Mouse (Mus musculus): ENCODE results near the gene Trpc7. TPM values are rescaled to one million over a fixed set of nuclear protein-coding genes. Genes with fewer than 3 reads are reported as not detected.

Trpc7 gene
- polyA plus RNA-seq (2012): not detected in 2 replicates

GRCm38 (mm10) chr13:56895893-56896292 is at the start of gene Trpc7:
Gene Trpc7 (minus strand): TSS chr13:56895993.
- Histone ChIP-seq H3K4me3 (replicated peaks) (no peak within 1 kb of the TSS), H3K4me1 (ENCODE audit: control insufficient read depth) (no peaks in the 10 kb centered on the region), H3K9me3 (ENCODE audit: control insufficient read depth, low read length) (peaks cover 13% of the 10 kb centered on the region), H3K36me3 (ENCODE audit: control insufficient read depth) (no peaks in the 10 kb centered on the region), H3K27me3 (ENCODE audit: control insufficient read depth) (no peaks in the 10 kb centered on the region)
- TF ChIP-seq GATA1 (IDR thresholded peaks at IDR 0.05; ENCODE audit: low read length) (no peak), TAL1 (IDR thresholded peaks at IDR 0.05; ENCODE audit: low read length) (no peak)

- TF ChIP-seq GATA1 (IDR thresholded peaks at IDR 0.05; ENCODE audit: low read length) (no peak), TAL1 (IDR thresholded peaks at IDR 0.05; ENCODE audit: low read length) (no peak)
- H3K27me3 ChIP-seq (ENCODE audit: control insufficient read depth): no peaks in the 10 kb centered on the region
- H3K4me3 ChIP-seq (replicated peaks): no peak overlapping the region
- H3K9me3 ChIP-seq (ENCODE audit: control insufficient read depth, low read length): peaks cover 34% of the 10 kb centered on the region
- H3K4me1 ChIP-seq (ENCODE audit: control insufficient read depth): no peaks in the 10 kb centered on the region
- no peaks in the 10 kb centered on the region for H3K36me3 ChIP-seq (ENCODE audit: control insufficient read depth)
Observed at GRCm38 (mm10) chr13:56939261-56939660, 43.5 kb upstream of the Trpc7 start.

DNA sequence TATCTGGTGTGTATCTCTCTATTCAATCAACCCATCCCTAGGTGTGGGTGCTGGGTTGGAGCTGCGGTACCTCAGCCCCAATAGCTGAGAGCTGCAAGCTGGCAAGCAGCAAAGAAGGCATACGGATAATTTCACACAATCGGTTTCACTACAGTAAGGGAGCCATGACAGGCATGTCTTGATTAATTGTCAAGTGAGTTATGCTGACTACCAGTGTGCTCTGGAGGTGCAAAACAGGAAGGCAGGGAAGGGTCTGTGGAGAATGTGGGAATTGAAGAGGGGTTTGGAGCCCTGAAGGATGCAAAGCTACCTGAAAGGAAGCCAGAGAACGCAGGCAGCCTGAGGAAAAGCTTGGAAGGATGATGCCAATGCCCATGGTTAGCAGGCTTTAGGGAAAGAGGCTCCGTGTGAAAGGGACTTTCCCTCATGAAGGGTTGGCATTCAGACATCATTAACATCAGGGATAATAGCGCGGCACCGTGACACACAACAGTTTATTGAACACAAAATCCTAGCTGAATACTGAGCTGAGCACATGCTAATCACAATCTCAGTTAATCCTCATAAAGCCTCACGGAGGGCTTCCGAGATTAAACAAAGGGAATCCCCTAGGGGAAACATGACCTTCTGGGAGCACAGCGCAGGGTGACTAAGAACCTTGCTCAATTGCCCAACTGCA is 38.2 kb upstream of the Trpc7 start:
- TF ChIP-seq GATA1 (IDR thresholded peaks at IDR 0.05; ENCODE audit: low read length) (no peak), TAL1 (IDR thresholded peaks at IDR 0.05; ENCODE audit: low read length) (no peak)
- H3K27me3 ChIP-seq (ENCODE audit: control insufficient read depth): no peaks in the 10 kb centered on the region

DNA sequence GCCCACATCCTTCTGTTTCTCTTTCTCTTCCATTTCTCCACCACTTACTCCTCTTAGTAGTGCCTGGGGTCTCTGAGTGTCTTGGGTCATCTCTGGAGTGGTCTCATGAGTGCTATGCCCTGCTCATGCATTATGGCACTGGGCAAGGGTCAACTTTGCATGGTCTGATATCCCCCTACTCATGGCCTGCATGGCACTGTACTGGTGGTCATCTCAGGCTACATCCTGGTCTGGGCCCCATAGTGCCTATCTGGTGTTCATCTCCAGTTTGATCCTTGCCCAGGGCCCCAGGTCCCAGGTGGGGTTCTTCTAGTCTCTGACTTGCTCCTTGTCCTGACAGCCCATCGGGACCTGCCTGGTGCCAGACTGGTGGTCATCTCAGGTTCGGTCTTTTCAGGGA is 34.6 kb upstream of the Trpc7 start:
- H3K9me3 ChIP-seq (ENCODE audit: control insufficient read depth, low read length): peaks cover 2% of the 10 kb centered on the region; the same call in 1 of the 2 replicates
- H3K4me3 ChIP-seq (replicated peaks): no peak overlapping the region
- no peaks in the 10 kb centered on the region for H3K27me3 ChIP-seq (ENCODE audit: control insufficient read depth)
- TF ChIP-seq TAL1 (IDR thresholded peaks at IDR 0.05; ENCODE audit: low read length): no peak
- no peak for TF ChIP-seq GATA1 (IDR thresholded peaks at IDR 0.05; ENCODE audit: low read length)
- H3K36me3 ChIP-seq (ENCODE audit: control insufficient read depth): no peaks in the 10 kb centered on the region
- no peaks in the 10 kb centered on the region for H3K4me1 ChIP-seq (ENCODE audit: control insufficient read depth)

More for the DNA sequence above, 38.2 kb upstream of the Trpc7 start:
- H3K9me3 ChIP-seq (ENCODE audit: control insufficient read depth, low read length): peaks cover 7% of the 10 kb centered on the region; the same call in 1 of the 2 replicates
- no peaks in the 10 kb centered on the region for H3K36me3 ChIP-seq (ENCODE audit: control insufficient read depth)
- H3K4me1 ChIP-seq (ENCODE audit: control insufficient read depth): no peaks in the 10 kb centered on the region
- H3K4me3 ChIP-seq (replicated peaks): no peak overlapping the region

- TF ChIP-seq TAL1 (IDR thresholded peaks at IDR 0.05; ENCODE audit: low read length) (no peak), GATA1 (IDR thresholded peaks at IDR 0.05; ENCODE audit: low read length) (no peak)
- H3K9me3 ChIP-seq (ENCODE audit: control insufficient read depth, low read length): no peaks in the 10 kb centered on the region
- no peaks in the 10 kb centered on the region for H3K36me3 ChIP-seq (ENCODE audit: control insufficient read depth)
- H3K4me3 ChIP-seq (replicated peaks): no peak overlapping the region
- H3K27me3 ChIP-seq (ENCODE audit: control insufficient read depth): no peaks in the 10 kb centered on the region
- H3K4me1 ChIP-seq (ENCODE audit: control insufficient read depth): no peaks in the 10 kb centered on the region
Observed at GRCm38 (mm10) chr13:56922976-56923375, 27.2 kb upstream of the Trpc7 start.

DNA sequence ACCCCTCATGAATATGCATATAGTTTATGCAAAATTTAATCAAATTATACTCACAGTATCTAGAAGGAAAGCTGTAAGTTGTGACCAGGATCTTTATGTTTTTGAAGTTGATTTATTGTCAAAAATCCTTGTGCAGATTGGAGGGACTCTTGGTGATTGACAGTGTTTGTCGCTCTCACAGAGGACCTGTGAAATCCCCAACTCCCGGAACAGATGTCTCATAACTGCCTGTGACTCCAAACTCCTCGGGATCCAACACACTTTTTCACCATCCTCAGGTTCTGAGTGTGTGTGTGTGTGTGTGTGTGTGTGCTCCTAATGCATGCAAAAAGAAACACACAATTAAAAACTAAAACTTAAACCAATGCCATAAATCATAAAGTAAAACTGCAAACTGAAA is 25.5 kb upstream of the Trpc7 start:
- Histone ChIP-seq H3K4me1 (ENCODE audit: control insufficient read depth) (no peaks in the 10 kb centered on the region), H3K9me3 (ENCODE audit: control insufficient read depth, low read length) (no peaks in the 10 kb centered on the region), H3K36me3 (ENCODE audit: control insufficient read depth) (no peaks in the 10 kb centered on the region), H3K27me3 (ENCODE audit: control insufficient read depth) (no peaks in the 10 kb centered on the region), H3K4me3 (replicated peaks) (no peak overlapping the region)
- TF ChIP-seq GATA1 (IDR thresholded peaks at IDR 0.05; ENCODE audit: low read length): no peak

GRCm38 (mm10) chr13:56914721-56915120 is 18.9 kb upstream of the Trpc7 start:
- no peak overlapping the region for H3K4me3 ChIP-seq (replicated peaks)
- peaks cover 12% of the 10 kb centered on the region for H3K9me3 ChIP-seq (ENCODE audit: control insufficient read depth, low read length)
- TF ChIP-seq GATA1 (IDR thresholded peaks at IDR 0.05; ENCODE audit: low read length) (no peak), TAL1 (IDR thresholded peaks at IDR 0.05; ENCODE audit: low read length) (no peak)
- no peaks in the 10 kb centered on the region for H3K27me3 ChIP-seq (ENCODE audit: control insufficient read depth)
- no peaks in the 10 kb centered on the region for H3K4me1 ChIP-seq (ENCODE audit: control insufficient read depth)
- no peaks in the 10 kb centered on the region for H3K36me3 ChIP-seq (ENCODE audit: control insufficient read depth)

DNA sequence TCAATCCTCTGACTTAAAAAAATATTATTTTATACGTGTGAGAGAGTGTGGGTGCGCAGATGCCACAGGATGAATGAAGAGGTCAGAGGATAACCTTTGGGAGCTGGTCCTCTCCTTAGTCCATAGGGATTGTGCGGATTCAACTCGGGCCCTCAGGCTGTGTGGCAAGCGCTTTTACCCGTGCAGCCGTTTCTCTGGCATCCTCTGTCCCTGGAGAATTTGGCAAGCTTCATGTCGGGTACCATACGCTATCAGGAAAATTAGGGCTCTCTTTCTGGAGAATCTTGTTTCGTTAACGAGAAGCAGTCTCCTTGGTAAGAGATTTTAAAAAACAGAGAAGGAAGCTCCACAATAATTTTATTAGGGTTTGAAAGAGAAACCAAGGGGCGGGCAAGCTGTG is 15.3 kb upstream of the Trpc7 start:
- H3K36me3 ChIP-seq (ENCODE audit: control insufficient read depth): no peaks in the 10 kb centered on the region
- no peak overlapping the region for H3K4me3 ChIP-seq (replicated peaks)
- no peaks in the 10 kb centered on the region for H3K4me1 ChIP-seq (ENCODE audit: control insufficient read depth)
- H3K9me3 ChIP-seq (ENCODE audit: control insufficient read depth, low read length): peaks cover 12% of the 10 kb centered on the region
- TF ChIP-seq TAL1 (IDR thresholded peaks at IDR 0.05; ENCODE audit: low read length): no peak
- TF ChIP-seq GATA1 (IDR thresholded peaks at IDR 0.05; ENCODE audit: low read length): no peak
- no peaks in the 10 kb centered on the region for H3K27me3 ChIP-seq (ENCODE audit: control insufficient read depth)

GRCm38 (mm10) chr13:56895386-56895785 is 407 bp downstream of the Trpc7 start:
- H3K4me1 ChIP-seq (ENCODE audit: control insufficient read depth): no peaks in the 10 kb centered on the region
- H3K36me3 ChIP-seq (ENCODE audit: control insufficient read depth): no peaks in the 10 kb centered on the region
- peaks cover 13% of the 10 kb centered on the region for H3K9me3 ChIP-seq (ENCODE audit: control insufficient read depth, low read length)
- H3K4me3 ChIP-seq (replicated peaks): no peak overlapping the region
- no peak for TF ChIP-seq GATA1 (IDR thresholded peaks at IDR 0.05; ENCODE audit: low read length)
- no peak for TF ChIP-seq TAL1 (IDR thresholded peaks at IDR 0.05; ENCODE audit: low read length)
- H3K27me3 ChIP-seq (ENCODE audit: control insufficient read depth): no peaks in the 10 kb centered on the region

DNA sequence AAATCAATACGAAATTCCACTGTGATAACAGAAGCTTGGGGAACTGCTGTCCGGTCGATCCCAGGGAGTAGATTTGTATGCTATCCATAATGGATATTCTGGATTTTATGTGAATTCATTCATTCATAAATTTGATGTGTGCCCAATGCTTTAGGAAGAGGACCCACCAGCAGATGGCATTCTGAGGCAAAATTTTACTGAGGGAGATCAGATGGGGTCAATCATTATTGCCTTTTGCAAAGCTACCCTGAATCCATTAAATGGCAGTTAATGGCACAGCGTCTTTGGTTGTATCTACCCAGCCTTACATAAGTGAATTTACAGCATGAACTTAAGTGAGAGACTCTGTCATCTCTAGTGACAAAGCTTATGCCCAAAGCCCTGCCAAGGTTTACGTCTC is 1.2 kb downstream of the Trpc7 start:
- no peak overlapping the region for H3K4me3 ChIP-seq (replicated peaks)
- no peaks in the 10 kb centered on the region for H3K27me3 ChIP-seq (ENCODE audit: control insufficient read depth)
- peaks cover 13% of the 10 kb centered on the region for H3K9me3 ChIP-seq (ENCODE audit: control insufficient read depth, low read length)
- no peaks in the 10 kb centered on the region for H3K36me3 ChIP-seq (ENCODE audit: control insufficient read depth)
- no peaks in the 10 kb centered on the region for H3K4me1 ChIP-seq (ENCODE audit: control insufficient read depth)
- TF ChIP-seq TAL1 (IDR thresholded peaks at IDR 0.05; ENCODE audit: low read length): no peak
- TF ChIP-seq GATA1 (IDR thresholded peaks at IDR 0.05; ENCODE audit: low read length): no peak
